Mouse (Mus musculus) limb, embryonic 13.5 days (tissue): ENCODE measurements around the gene Cdh8. TPM values are rescaled to one million over a fixed set of nuclear protein-coding genes. Genes with fewer than 3 reads are reported as not detected.
"Not testable (repeated sequence)": the region's sequence is repeated elsewhere in the genome, so short reads cannot be mapped to it uniquely, and the experiment has no call there.

Source experiments
- ATAC-seq: fragments of 200-750 bp; cut with Nextera tagmentation; 2 replicates; pipeline ENCODE4 v1.8.0; 2017; ENCODE audit warnings: low read depth, moderate number of reproducible peaks, moderate TSS enrichment; ENCODE audit not compliant: low FRiP score
- H3K27ac ChIP-seq: fragments of 300-500 bp; sonication (generic); 2 replicates; pipeline ENCODE4 v1.5.1; 2015; ENCODE audit warnings: inconsistent platforms, mild to moderate bottlenecking, moderate library complexity
- H3K27me3 ChIP-seq: fragments of 300-500 bp; sonication (generic); 2 replicates; pipeline ENCODE4 v1.6.1; 2015; ENCODE audit warnings: mild to moderate bottlenecking, inconsistent platforms
- H3K36me3 ChIP-seq: fragments of 300-500 bp; sonication (generic); 2 replicates; pipeline ENCODE4 v1.6.1; 2015; ENCODE audit warnings: inconsistent platforms, mild to moderate bottlenecking, moderate library complexity
- H3K4me1 ChIP-seq: fragments of 300-500 bp; sonication (generic); 2 replicates; pipeline ENCODE4 v1.6.1; 2015; ENCODE audit warnings: inconsistent platforms
- H3K4me2 ChIP-seq: fragments of 300-500 bp; sonication (generic); replicated peaks from 2 replicates; pipeline ENCODE4 v1.6.1; 2015; ENCODE audit warnings: inconsistent platforms, mild to moderate bottlenecking, moderate library complexity
- H3K4me3 ChIP-seq: fragments of 300-500 bp; sonication (generic); 2 replicates; pipeline ENCODE4 v1.5.1; 2015; ENCODE audit warnings: moderate library complexity, mild to moderate bottlenecking, inconsistent platforms
- H3K9ac ChIP-seq: fragments of 300-500 bp; sonication (generic); 2 replicates; pipeline ENCODE4 v1.6.1; 2015; ENCODE audit warnings: mild to moderate bottlenecking, inconsistent platforms
- H3K9me3 ChIP-seq: fragments of 300-500 bp; sonication (generic); 2 replicates; pipeline ENCODE4 v1.6.1; 2016; ENCODE audit warnings: inconsistent platforms
- WGBS: fragments of 180-500 bp; shearing (Covaris S2); methylation state at CpG from one replicate; pipeline ENCODE4 v1.1.7; 2015; 5-methylcytosine and 5-hydroxymethylcytosine counted together
- polyA plus RNA-seq: library from polyadenylated mRNA; unstranded; fragments of >200 nt; fragmentation: Nextera tagmentation; extraction: Ambion mirVana; gene quantifications from 2 replicates; pipeline ENCODE4 v1.2.1, GENCODE M21; 2015

Gene Cdh8
- polyA plus RNA-seq, 1 experiment from 2014 or later: 3.9 TPM

GRCm38 (mm10) chr8:99223697-99224096 is 192.6 kb downstream of the Cdh8 start:
- no peaks in the 10 kb centered on the region for H3K27me3 ChIP-seq
- H3K27ac ChIP-seq: no peak overlapping the region
- H3K36me3 ChIP-seq: no peaks in the 10 kb centered on the region
- H3K4me1 ChIP-seq: no peaks in the 10 kb centered on the region
- no peak overlapping the region for H3K4me2 ChIP-seq
- WGBS: 50% methylated on average over 6 of the region's 6 CpGs
- H3K9me3 ChIP-seq: no peaks in the 10 kb centered on the region
- H3K4me3 ChIP-seq: no peak overlapping the region
- H3K9ac ChIP-seq: no peak overlapping the region
- ATAC-seq: no peak

GRCm38 (mm10) chr8:99205194-99205593 is 211.1 kb downstream of the Cdh8 start:
- no peaks in the 10 kb centered on the region for H3K4me1 ChIP-seq

DNA sequence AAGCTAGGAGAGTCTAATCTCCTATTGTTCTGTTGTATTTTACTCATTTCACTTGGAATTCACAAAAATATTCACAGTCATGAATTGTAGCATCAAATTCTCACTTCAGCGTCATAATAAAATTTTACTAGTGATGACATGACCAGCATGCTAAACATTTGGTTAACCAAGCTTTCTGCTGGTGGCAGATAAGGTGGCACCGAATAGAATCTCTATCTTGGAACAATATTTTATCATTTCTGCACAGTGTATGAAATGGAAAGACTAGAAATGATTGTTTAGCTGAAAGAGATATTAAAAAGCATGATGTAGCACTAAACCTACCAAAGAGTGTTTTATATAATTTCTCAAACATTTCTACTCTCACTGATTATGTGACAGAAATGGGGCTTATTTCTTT is 225.6 kb downstream of the Cdh8 start:
- Histone ChIP-seq H3K9me3 (no peaks in the 10 kb centered on the region), H3K4me2 (no peak overlapping the region), H3K27ac (no peak overlapping the region), H3K9ac (no peak overlapping the region), H3K4me1 (no peaks in the 10 kb centered on the region), H3K36me3 (no peaks in the 10 kb centered on the region), H3K4me3 (no peak overlapping the region), H3K27me3 (no peaks in the 10 kb centered on the region)
- ATAC-seq: no peak
- 86% methylated on average over 2 of the region's 2 CpGs for WGBS

More at GRCm38 (mm10) chr8:99205194-99205593, 211.1 kb downstream of the Cdh8 start:
- Histone ChIP-seq H3K36me3 (no peaks in the 10 kb centered on the region), H3K27me3 (no peaks in the 10 kb centered on the region), H3K9ac (no peak overlapping the region), H3K9me3 (no peaks in the 10 kb centered on the region), H3K4me3 (no peak overlapping the region), H3K27ac (no peak overlapping the region), H3K4me2 (no peak overlapping the region)
- 78% methylated on average over 7 of the region's 7 CpGs for WGBS
- no peak for ATAC-seq

DNA sequence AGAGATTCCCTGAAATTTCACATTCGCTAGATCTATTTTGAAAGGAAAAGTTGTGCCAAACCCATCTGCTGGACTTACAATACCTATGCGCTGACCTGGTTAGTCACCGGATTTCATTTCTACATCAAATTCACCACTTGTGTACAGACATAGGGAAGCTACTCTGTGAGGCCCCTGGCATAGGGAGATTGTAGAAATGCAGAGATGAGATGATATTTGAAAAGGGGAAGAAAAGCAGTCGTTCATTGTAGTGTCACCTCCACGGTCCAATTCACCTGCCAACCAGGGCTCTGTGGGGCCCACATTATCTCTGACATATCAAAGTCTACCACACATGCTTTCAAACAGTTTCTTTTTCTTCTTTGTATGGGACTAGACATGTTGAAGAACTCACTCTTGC is 229.4 kb downstream of the Cdh8 start:
- no peaks in the 10 kb centered on the region for H3K4me1 ChIP-seq
- H3K4me3 ChIP-seq: no peak overlapping the region
- no peaks in the 10 kb centered on the region for H3K27me3 ChIP-seq
- no peak overlapping the region for H3K4me2 ChIP-seq
- H3K9me3 ChIP-seq: no peaks in the 10 kb centered on the region
- no peaks in the 10 kb centered on the region for H3K36me3 ChIP-seq
- WGBS: 94% methylated on average over 5 of the region's 5 CpGs
- ATAC-seq: no peak
- H3K9ac ChIP-seq: no peak overlapping the region
- no peak overlapping the region for H3K27ac ChIP-seq

DNA sequence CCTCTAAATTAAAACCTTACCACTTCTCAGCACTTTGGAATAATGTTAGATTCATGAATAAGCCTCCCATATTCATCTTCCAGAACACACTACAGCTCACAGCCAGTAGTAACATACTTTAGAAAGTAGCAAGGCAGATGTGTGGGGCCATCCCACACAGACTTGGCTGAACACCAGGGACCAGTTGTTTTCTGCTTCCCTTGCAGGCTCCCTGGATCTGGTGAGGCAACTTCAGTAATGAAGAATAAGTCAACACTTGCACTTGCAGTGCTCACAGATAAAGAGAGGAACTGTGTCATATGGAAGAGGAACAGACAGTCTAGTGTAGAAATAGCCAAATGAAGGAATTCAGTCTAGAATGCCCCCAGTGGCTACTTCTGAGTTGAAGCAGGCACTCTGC is 232.1 kb downstream of the Cdh8 start:
- Histone ChIP-seq H3K4me2 (no peak overlapping the region), H3K27me3 (no peaks in the 10 kb centered on the region), H3K4me3 (no peak overlapping the region), H3K36me3 (no peaks in the 10 kb centered on the region), H3K9ac (no peak overlapping the region), H3K4me1 (no peaks in the 10 kb centered on the region), H3K9me3 (no peaks in the 10 kb centered on the region), H3K27ac (no peak overlapping the region)
- no peak for ATAC-seq

DNA sequence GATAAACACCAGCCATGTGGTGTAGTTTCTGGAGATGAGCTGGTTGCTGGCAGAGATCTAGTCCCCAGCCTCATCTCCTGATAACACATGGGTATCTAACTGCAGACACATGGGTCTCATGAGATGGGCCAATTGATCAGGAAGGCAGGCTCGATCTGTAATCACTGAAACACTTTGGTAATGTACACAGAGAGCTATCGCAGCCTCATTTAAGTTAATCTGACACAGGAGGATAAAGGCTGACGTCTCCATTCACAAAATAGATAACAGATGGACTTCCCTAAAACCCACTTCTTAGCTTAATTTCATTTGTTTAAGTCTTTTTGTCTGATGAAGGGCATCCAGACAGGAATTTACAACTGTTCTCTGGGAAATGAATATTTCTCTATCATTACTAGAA is 249.3 kb downstream of the Cdh8 start:
- no peaks in the 10 kb centered on the region for H3K36me3 ChIP-seq

GRCm38 (mm10) chr8:99161633-99162032 is 254.6 kb downstream of the Cdh8 start:
- no peaks in the 10 kb centered on the region for H3K27me3 ChIP-seq
- H3K9me3 ChIP-seq: no peaks in the 10 kb centered on the region
- no peaks in the 10 kb centered on the region for H3K36me3 ChIP-seq
- WGBS: 68% methylated on average over 4 of the region's 4 CpGs
- no peak overlapping the region for H3K4me2 ChIP-seq
- H3K4me3 ChIP-seq: no peak overlapping the region
- H3K27ac ChIP-seq: no peak overlapping the region
- H3K4me1 ChIP-seq: no peaks in the 10 kb centered on the region
- no peak for ATAC-seq
- no peak overlapping the region for H3K9ac ChIP-seq

More for the DNA sequence above, 249.3 kb downstream of the Cdh8 start:
- 59% methylated on average over 3 of the region's 3 CpGs for WGBS
- Histone ChIP-seq H3K9ac (no peak overlapping the region), H3K4me2 (no peak overlapping the region), H3K27ac (no peak overlapping the region), H3K27me3 (no peaks in the 10 kb centered on the region), H3K9me3 (no peaks in the 10 kb centered on the region), H3K4me1 (no peaks in the 10 kb centered on the region), H3K4me3 (no peak overlapping the region)
- ATAC-seq: no peak

- WGBS: 90% methylated on average over 6 of the region's 6 CpGs
- H3K4me1 ChIP-seq: no peaks in the 10 kb centered on the region
- no peak overlapping the region for H3K4me2 ChIP-seq
- no peak for ATAC-seq
- H3K9me3 ChIP-seq: no peaks in the 10 kb centered on the region
- no peak overlapping the region for H3K27ac ChIP-seq
- H3K9ac ChIP-seq: no peak overlapping the region
- no peak overlapping the region for H3K4me3 ChIP-seq
- H3K36me3 ChIP-seq: no peaks in the 10 kb centered on the region
- H3K27me3 ChIP-seq: no peaks in the 10 kb centered on the region
These were observed 270.8 kb downstream of the Cdh8 start for GRCm38 (mm10) chr8:99145436-99145835.

DNA sequence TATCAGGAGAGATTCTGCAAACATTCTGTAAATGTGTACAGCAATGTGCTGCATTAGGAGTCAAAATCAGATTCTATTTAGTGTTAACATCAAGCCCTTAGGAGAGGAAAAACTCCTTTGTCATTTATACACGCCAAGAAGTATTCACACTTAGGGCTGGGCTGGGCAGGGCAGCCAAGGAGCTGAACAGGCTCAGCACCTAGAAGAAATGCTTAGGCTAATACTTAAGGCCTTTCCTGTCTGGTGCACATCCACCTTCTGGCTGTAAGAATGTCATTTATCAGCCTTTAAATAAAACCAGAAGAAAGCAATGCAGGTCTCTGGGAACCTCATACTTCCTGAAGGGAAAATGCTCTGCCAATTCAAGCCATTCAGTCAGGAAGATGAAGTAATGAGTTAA is 271.5 kb downstream of the Cdh8 start:
- H3K9ac ChIP-seq, ATAC-seq, H3K9me3 ChIP-seq, H3K27ac ChIP-seq, H3K4me2 ChIP-seq, H3K4me1 ChIP-seq, H3K4me3 ChIP-seq, H3K36me3 ChIP-seq, H3K27me3 ChIP-seq: not testable (repeated sequence)
- 66% methylated on average over 1 of the region's 1 CpGs for WGBS

DNA sequence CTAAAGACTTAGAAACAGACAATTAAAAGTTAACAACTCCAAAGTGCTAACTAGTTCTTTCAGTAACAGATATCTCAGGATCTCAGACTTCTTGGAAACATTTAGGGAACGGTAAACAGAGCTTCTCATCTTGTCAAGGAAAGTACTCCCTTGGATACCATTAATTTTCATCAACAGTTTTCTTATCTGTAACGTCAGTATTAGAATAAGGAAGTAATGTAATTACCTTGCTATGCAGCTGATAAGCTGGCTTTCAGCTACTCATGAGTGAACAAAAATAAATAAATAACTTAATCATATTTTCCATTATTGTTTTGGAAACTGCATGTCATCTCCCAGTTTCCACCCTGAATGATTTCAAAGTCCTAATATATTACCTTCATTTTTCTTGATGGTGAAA is 317.8 kb downstream of the Cdh8 start:
- no peak overlapping the region for H3K4me2 ChIP-seq
- no peak overlapping the region for H3K4me3 ChIP-seq
- no peaks in the 10 kb centered on the region for H3K36me3 ChIP-seq
- H3K9ac ChIP-seq: no peak overlapping the region
- no peak for ATAC-seq
- no peak overlapping the region for H3K27ac ChIP-seq
- no peaks in the 10 kb centered on the region for H3K4me1 ChIP-seq
- WGBS: 77% methylated on average over 2 of the region's 2 CpGs
- H3K27me3 ChIP-seq: no peaks in the 10 kb centered on the region
- H3K9me3 ChIP-seq: no peaks in the 10 kb centered on the region

- Histone ChIP-seq H3K27ac (no peak overlapping the region), H3K4me1 (no peaks in the 10 kb centered on the region), H3K9ac (no peak overlapping the region), H3K36me3 (no peaks in the 10 kb centered on the region), H3K9me3 (no peaks in the 10 kb centered on the region), H3K4me2 (no peak overlapping the region), H3K4me3 (no peak overlapping the region), H3K27me3 (no peaks in the 10 kb centered on the region)
- no peak for ATAC-seq
These were observed 364.9 kb downstream of the Cdh8 start for GRCm38 (mm10) chr8:99051344-99051743.

DNA sequence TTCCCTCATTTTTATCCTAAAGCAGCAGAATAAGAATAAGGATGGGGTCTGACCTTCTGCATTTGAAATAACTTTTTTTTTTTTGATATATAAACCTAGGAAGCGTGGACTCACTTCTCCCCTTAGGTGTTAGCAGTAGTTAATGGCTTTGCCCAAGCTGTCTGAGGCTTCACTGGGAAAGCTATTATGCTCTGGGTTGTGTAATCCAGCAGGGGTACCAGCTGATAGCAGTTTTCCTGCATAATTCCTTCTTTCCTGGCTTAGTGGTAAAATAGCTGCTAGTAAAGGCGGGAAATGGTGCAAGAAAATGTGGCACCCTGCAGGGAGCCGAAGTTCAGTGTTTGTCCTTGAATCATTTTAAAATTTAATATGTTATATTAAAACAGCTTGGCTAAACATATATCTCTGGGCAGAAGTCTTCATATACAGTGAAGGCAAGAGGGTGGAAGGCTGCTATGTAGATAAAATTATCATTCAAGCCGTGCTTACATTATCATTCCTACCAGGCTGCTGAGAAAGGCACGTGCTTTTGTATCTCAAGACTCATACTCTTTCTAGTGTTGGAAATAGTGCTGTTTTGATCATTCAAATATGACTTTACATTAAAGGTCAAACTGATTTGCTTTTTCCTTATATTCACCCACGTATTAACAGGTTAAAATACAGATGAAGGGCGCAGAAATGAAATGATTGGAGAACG is 367.5 kb downstream of the Cdh8 start:
- ATAC-seq: no peak

DNA sequence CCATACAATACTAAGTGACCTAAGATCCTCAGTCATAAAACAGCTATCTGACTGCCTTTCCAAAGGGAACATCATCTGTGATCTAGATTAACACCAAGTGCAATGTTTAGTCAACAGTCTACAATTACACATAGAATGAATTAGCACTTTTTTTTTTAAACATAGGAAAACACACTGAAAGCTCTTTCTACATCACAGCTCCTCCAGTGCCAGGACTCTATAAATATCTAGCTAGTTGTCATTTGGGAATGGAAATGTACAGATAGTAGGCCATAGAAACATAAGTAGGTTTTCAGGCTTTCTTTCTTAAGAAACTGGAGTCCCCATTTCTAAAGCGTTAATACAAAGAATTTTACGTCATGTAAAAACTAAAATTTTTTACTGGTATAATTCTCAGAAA is 375.8 kb downstream of the Cdh8 start:
- Histone ChIP-seq H3K4me1 (no peaks in the 10 kb centered on the region), H3K9me3 (no peaks in the 10 kb centered on the region), H3K27me3 (no peaks in the 10 kb centered on the region), H3K4me2 (no peak overlapping the region), H3K36me3 (no peaks in the 10 kb centered on the region), H3K9ac (no peak overlapping the region), H3K27ac (no peak overlapping the region), H3K4me3 (no peak overlapping the region)
- 92% methylated on average over 2 of the region's 2 CpGs for WGBS
- no peak for ATAC-seq

More for the DNA sequence above, 367.5 kb downstream of the Cdh8 start:
- no peaks in the 10 kb centered on the region for H3K4me1 ChIP-seq
- WGBS: 73% methylated on average over 8 of the region's 8 CpGs
- H3K36me3 ChIP-seq: no peaks in the 10 kb centered on the region
- no peak overlapping the region for H3K4me2 ChIP-seq
- no peaks in the 10 kb centered on the region for H3K27me3 ChIP-seq
- no peak overlapping the region for H3K27ac ChIP-seq
- no peak overlapping the region for H3K9ac ChIP-seq
- H3K9me3 ChIP-seq: no peaks in the 10 kb centered on the region
- no peak overlapping the region for H3K4me3 ChIP-seq
